Mouse (Mus musculus): ENCODE measurements at regions not wholly inside any gene's neighbourhood (a gene's known extent, or its start where the extent isn't known, plus 50 kb on each side); places are given as distances from the start of the nearest gene placed in this dataset.
"Not testable (repeated sequence)": the region's sequence is repeated elsewhere in the genome, so short reads cannot be mapped to it uniquely, and the experiment has no call there.

DNA sequence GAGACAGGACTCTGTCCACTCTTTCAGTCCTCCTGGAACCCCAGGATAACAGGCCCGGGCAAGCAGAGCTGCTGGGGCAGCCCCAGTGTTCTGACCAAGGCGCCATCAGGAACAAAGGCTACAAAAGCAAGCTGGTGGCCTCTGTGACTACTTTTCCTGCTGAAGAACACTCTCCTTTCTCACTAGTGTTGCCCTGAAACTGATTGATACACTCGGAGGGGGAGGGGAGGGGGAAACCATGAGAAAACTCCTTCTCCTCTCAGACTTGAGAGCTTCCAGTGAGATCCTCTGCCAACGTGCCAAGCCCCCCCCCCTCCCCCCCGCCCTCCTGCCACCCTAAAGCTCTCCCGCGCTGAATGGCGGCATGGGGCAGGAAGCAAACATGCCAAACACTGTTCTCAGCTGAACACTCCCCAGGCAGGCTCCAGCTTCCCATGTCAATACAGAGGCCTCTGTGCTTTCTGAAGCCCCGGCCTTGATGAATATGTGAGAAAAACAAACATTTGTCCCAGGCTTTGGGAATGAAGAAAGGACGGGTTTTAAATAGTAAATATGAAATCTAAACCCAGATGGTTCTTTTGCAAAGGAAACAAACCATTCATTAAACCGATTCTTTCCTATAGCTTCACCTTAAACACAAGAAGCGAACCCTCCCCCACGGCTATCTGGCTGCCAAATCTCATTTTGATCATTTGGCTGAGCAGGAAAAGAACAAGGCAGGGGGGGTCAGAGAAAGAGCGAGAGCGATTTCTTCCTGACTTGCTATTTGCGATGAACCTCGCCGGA lies 166.3 kb upstream of the Rgma start:
- no peak for DNase-seq

DNA sequence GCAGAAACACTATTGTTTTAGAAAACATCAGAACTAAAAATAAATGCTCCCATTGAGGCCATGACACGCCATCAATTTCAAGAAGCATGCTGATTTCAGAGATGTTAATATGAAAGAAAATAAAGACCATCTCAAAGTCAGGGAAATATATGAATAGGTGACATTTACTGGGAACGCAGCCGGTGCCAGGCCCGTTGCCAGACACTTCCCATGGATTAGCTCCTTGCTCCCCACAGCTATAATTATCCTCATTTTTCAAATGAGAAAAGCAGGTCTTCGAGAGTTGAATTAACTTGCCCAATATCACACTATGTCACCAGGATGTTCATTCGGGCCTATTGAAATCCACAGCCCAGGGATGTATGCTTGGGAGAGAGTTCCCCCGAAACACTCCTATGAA lies 165.2 kb upstream of the Rgma start:
- no peak for DNase-seq

DNA sequence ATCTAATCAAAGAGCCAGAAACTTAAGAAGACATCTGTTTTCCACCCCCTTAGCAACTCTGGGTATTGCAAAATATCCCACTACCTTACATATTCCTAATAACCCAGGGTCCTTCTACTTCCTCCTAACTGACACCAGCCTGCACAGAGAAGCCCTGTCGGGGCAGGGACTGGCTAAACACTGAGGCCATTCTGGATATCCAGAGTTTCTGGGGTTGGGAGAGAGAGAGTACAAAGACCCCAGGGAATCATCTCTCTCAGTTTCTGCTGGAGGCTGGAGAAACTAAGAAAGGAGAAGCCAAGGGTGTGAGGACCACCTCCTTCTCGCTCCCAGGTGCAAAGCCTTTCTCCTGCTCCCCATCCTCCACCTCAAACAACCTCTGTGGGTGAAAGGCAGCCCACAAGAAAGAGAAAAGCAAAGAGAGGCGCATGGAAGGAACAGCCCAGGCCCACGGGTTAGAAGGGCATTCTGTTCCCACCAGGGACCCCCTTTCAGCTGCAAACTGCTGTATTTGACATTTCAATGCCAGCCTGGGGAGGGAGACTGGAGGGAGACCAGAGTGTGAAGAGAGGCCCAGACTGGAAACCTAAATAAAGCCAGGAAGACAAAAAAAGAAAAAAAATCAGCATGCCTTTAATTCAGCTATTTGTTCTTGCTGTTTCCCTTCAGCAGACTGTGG lies 152.9 kb upstream of the Rgma start:
- no peak for DNase-seq

DNA sequence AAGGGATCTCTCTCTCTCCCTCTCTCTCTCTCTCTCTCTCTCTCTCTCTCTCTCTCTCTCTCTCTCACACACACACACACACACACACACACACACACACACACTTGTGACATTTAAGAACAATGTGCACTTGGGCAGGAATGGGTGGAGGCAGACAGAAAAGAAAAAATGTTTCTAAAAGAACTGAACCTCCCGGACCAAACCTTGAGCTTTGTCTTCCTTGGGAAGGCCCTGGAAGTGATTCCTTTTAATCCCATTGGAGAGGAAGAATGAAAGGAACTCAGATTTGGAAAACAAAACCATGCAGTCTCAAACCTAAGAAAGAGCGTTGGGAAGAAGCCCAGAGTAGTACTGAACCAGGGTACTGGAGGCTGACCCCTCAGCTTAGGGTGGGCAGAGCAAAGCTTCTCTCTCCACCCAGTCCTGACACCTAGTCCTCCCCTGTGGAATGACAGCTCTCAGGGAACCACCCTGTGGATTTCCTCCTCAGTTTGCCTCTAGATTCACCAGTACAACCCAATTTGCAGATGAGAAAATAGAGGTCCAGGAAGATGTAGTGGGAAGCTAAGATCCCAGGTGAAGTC lies 152.3 kb upstream of the Rgma start:
- DNase-seq = no peak

DNA sequence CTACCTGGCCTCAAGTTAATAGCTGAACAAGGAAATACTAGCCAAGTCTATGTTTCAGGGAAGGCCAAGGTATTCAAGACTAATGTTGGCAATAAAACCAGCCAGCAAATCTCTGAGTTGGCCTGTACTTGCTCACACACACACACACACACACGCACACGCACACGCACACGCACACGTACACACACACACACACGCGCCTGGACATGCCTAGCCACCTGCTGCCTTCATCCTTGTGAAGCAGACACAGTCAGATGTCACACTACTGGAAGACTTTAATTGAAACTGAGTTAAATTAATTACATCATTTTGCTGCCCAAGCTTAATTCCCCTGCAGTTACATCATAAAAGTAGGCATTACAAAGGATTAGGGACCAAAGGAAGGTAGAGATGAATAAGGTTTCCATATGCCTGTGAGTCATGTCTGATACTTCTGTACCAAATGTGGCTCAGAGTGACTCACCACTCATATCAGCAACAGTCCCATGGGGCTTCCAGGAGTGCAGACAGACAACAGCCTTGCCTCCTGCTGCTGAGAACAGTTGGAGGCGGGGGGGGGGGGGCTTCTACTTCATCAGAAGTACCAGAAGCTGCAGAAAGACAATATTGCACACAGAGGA lies 141.7 kb upstream of the Rgma start:
- no peak for DNase-seq

DNA sequence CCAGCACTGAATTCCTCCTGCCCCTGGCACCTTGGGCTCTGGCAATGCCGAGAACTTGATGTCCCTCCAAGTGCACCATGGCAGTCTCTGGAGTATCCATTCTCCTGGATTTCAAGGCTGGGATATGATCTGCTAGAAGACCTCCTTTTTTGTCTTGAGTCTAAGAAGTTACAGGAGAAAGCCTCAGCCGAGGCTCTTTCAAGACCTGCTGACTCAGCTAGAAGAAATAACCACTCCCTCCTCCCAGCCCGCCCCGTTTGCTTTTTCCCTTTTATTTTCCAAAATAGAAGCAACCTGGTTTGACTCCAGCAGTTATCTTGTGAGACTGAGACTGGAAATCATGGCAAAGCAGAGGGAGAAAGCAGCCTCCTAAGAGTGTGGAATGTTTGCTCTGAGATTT lies 136.8 kb upstream of the Rgma start:
- no peak for DNase-seq

DNA sequence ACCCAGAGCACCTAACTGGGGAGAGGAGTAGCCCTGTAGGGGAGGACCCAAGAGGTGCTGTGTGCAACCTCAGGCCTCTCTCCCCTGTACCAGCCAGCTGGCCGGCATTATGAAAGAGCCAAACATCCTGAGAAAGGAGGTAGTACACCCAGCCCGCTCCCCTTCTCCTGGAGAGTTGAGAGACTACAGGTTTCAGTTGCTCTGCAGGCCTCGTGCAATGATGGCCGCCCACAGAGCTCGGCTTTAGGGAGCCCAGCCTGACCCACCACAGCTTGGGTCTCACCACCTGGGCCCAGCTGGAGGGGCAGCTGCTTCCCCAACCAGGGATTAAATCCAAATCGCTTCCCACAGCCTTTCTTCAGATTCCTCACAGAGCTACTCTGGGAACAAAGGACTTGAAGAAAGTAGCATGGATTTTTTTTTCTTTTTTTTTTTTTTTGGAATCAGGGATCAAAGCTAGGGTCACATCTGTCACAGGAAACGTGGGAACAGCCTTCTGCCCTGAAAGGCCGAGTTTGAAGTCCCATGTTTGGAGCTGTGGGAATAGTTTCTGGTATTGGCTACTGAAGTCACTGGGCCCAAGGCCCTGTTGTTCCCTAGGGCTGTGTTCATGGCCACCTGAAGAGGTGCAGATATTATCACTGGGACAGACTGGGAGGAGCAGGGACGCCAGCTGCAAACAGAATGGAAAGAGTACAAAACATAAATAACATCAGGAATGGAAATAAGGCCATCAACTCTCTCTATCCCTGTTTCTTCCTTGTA lies 131.5 kb upstream of the Rgma start:
- DNase-seq = no peak

DNA sequence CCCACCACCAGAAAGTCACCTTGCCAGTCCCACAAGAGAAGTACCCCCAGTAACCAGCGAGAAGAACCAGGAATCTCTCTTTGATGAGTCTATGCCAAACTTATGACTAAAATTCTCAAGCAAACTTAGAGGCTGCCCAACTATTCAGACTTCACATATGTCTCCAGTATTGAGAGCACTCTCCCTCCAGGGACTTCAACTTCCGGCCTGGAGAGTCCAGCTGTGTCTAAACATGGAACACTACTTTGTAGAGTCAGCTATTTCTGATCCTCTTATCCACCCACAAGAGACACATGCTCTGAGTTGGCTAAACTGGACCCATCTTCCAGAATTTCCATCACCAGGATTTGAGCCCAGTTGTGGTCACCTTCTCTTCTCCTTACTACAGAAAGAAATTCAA lies 129.9 kb upstream of the Rgma start:
- DNase-seq = no peak

DNA sequence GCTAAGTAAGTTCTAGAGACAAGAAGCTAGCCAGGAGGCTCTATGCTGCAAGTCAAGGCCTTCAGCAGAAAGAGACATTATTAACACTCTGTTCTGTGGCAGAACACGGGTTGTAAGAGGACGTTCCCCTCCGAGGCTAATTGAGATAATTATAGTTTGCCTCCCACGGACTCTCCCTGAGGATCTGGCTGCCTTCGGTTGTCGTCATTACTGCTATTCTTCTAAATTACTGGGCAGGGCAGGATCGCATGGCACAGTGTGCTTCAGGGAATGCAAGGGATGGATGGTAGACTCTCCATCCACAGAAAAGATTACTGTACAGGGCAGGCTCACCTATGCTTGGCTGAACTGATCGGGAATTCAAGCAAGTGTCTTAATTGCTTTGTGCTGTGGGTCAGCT lies 124.7 kb upstream of the Rgma start:
- no peak for DNase-seq

DNA sequence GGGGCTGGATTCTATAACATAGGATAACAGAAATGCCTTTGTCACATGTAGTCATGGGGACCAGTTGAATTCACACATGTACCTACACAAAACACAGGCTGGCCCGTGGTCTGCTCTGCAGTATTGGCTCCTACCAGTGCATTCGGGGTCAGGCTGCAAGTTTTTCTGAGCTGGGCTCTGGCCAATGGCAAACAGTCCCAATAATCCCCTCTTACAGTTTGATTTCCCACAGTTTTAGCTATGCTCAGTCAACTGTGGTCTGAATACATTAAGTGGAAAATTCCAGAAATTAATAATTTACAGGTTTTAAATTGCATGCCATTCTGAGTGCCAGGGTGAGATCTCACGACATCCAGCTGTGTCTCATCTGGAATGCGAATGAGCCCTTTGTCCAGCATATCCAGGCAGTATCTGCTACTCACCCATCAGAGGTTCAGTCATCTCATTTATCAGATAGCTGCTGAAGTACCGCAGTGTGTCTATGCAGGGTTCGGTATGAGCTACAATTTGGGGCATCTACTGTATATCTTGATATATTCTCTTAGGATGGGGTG lies 124.0 kb upstream of the Rgma start:
- no peak for DNase-seq

DNA sequence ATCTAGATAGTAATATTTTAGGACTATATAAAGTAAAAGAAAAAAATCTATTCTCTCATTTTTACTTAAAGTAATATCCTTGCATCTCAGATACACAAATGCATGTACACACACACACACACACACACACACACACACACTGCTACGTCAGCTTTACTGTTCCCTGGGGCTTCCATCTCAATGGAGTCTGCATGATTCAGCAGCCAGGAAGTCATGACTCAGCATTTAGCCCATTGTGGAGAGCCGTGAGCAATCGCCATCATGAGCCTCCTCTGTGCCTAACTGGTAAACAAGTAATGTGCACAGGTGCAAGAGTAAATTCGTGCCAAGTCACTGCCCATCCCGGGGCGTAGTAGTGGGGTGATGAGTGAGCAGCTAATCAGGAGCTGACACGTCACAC lies 120.3 kb upstream of the Rgma start:
- not testable (repeated sequence) for DNase-seq

DNA sequence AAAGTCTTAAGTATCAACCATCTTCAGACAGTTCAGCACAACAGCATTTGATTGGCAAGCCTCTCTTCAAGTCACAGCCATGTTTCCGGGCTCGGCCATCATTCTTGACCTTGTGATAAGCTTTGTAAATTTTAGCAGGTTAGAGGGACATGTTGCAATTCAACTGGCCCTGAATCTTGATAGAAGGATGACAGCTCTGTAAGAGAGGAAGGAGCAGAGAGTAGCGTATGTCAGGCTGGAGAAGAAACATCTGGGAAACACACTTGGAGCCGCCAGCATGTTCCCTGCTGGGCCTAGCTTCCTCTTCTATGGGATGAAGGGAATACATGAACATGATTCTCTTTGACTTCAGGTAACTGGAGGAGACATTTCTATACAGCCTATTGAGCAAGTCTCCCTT lies 115.2 kb upstream of the Rgma start:
- DNase-seq = no peak

DNA sequence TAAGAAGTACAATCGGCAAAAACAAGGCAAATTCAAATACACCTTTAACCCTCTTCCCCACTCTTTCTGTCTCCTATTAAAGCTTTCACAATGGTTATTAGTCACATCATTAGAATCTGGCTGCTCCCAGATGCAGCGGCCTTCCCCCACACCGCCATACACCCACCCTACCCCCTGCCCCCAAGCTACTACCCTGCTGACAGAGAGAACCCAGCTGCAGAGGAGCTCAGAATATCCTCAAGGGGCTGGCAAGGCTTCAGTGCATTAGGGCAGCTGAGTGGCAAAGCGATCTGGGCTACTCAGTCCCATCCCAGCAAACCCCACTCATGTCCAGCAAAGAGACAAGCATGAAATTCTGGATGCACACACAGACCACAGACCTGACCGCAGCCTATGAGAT lies 113.6 kb upstream of the Rgma start:
- no peak for DNase-seq

DNA sequence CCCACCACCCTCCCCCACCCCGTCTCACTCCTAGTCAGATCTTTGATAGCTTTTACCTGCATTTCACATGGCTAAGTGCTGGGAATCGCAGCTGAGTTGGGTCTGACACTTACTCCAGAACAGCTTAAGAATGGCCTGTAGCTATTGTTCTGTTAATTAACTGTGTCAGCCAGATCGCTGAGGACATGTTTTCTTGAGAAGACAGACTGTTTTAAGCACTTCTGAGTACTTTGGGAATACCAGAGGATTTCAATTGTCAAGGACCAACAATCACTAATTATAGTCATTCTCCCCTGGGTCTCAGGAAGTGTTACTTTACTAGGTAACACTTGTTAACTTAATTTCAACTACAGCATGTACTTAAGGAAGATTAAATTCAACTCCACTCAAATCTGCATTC lies 112.8 kb upstream of the Rgma start:
- no peak for DNase-seq

DNA sequence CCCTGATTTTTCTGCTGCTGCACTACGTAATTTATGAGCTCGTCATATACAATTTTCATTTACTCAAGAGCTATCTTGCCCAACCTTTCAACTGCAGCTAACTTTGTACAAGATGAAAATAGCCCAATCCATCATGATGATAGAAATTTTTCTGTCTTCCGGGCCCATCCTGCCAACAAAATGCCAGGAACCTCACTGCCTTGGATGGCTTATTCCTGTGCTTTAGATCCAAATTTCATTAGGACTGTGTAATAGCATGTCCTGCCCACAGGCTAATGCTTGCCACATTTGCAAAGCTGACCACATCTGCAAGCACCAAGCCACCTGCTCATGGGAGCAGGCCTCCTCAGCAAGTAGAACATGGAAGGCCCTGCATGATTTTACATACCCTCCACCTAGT lies 105.7 kb upstream of the Rgma start:
- no peak for DNase-seq

DNA sequence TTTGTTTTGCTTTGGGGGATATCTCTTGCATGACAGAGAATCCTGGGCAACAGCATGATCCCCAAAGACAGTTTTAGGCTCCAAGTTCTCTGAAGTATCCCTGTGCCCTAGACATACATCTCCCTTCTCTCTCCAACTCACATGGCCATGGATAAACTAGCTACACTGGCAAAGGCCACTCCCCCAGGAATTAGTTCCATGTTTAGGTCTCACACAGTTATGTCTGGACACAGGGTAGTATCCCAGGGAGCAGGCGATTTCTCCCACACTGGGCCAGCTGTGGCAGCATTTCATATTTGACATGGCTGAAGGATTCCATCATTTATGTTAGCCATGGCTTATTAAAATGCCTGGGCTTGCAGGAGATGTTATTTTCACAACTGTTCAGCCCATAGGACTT lies 102.5 kb upstream of the Rgma start:
- no peak for DNase-seq

DNA sequence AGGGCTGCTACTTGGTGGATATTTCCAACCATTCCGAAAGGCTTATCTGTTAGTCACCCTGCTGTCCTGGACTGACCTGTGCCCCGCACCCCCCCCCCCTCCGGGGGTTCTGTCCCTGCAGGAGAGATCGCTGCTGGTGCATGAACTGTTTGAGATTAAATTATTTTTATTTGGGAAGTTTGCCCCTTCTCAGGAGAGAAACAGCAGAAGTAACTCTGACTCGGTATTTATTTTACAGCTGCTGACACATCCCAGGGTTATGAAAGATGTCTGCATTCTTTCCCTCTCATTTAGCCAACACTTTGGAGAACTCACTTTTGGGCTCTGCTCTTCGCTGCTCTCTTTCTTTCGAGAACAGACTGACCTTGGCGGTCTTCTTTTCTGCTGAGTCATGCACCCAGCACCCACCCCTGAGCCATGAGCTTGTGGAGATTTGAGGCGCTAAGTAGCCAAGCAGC lies 99.5 kb upstream of the Rgma start:
- DNase-seq = no peak

DNA sequence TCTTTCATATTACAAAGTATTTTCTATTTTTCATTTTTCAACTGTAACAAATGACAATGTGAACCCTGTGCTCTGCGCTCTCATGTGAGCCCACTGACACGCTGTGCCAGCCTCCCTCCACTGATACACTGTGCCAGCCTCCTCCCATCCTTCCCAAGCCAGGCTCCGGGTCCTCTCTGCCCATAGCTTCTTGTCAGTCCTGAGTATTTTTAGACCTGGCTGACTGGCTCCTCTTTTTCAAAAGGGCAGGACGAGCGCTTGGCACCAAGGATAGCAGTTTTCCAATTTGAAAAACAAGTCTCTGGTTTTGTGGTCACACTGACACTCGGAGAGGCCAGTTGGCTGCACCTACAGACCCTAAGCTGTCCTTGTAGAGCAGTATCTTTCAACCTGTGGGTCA lies 96.7 kb upstream of the Rgma start:
- peak; percentile 20 for DNase-seq

DNA sequence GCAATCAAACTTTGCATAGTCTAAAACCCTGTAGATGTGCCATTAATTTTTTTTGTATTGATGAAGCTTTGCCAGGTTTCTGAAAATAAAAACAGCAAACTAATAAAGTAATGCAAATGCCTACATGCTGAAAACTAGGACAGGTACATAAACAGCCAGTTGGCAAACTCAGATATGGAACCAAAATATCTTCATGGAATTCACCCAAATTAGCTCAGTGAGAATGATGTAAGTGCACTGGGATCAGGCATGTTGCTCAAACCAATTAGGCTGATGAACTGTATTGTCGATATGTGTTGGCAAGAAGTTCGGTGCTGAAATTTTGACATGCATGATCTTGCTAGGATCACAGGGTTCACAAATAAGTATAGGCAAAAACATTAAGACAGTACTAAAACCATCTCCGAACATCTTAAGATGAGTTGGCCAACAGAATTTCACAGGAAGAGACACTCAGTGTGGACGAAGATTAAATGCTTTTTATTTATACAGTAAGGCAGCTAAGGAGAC lies 95.3 kb upstream of the Rgma start:
- no peak for DNase-seq

DNA sequence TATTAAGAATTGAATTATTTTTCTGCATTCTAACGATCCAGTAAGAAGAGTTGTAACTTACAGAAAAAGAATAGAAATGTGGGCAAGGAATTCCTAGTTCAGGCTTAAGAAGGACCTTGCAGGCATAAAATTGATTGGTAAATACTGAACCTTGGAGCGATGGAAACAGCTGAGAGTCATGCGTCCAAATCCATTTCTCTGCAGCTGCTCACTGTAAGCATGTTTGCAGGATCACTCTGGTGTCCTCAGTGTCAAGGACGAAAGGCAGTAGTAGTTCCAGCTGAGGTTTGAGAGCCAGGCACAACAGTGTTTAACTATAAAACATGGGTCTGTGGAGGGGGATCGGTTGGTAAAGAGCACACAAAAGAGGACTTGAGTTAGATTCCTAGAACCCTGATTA lies 89.1 kb upstream of the Rgma start:
- DNase-seq = no peak

DNA sequence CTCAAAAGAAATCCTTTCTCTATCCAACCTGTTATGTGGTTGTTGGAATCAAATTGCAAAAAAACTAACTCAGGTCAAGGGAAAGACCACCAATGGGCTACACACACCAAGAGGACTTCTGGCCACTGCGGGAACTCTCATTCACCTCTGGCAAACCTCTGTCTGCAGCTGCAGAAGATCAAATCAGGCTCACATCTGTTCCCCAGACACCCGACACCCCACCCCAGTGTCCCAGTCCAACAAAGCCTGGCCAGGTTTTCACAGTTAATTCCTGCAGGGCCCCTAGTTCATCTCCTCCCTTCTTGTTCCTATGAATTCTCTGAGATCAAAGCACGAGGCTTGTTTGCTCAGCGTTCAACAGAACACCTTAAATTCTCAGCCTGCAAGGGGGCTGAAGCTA lies 82.0 kb upstream of the Rgma start:
- no peak for DNase-seq

DNA sequence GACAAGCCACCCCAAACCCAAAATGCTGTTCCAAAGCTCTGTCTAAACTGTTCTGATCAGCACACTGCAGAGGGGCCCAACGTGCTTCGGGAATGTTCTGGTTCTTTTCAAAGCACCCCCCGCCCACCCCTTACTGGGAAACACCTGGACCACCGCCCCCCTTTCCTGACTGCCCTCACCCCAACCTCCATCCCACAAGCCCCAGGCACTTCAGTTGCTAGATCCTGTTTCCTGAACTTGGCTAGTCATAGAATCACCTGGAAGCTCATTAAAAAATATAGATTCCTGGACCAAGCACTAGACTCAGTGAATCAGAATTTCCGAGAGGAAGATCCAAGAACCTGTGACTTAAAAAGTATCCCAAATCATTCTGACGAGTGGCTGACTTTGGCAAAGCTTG lies 80.9 kb upstream of the Rgma start:
- DNase-seq = no peak

DNA sequence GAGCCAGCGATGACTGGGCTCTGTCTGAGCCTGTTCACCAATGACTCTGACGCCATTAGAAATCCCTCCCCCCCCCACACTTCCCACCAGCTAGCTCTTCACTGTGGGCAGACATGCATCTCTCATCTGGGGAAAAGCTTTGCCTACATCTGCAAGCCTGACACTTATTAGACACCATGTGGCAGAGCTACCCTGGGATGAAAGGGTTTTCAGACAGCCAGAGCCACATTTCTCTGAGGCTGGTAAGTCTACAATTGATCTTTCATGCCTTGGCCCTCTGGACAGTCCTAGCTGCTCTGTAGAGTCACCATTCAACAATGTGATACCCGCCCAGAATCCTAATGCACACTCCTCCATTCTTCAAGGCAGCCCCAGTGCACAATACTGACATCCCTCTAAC lies 72.8 kb upstream of the Rgma start:
- no peak for DNase-seq

All from cerebellum, adult 11 months (tissue).